Mouse (Mus musculus): Measurements from ENCODE around the gene Arhgap24. TPM values are rescaled to one million over a fixed set of nuclear protein-coding genes. Genes with fewer than 3 reads are reported as not detected.
"Not testable (repeated sequence)": the region's sequence is repeated elsewhere in the genome, so short reads cannot be mapped to it uniquely, and the experiment has no call there.

The Arhgap24 gene
- polyA plus RNA-seq, 1 experiment: not detected

- TF ChIP-seq GATA1 (IDR thresholded peaks at IDR 0.05; ENCODE audit: low read length) (no peak), TAL1 (IDR thresholded peaks at IDR 0.05; ENCODE audit: low read length) (no peak)
- no peak overlapping the region for H3K4me3 ChIP-seq (replicated peaks)
Observed at GRCm38 (mm10) chr5:102930161-102930560, 449.0 kb downstream of the Arhgap24 start.

GRCm38 (mm10) chr5:102943864-102944630 lies 462.9 kb downstream of the Arhgap24 start:
- not testable (repeated sequence) for H3K36me3 ChIP-seq (ENCODE audit: control insufficient read depth); H3K4me1 ChIP-seq (ENCODE audit: control insufficient read depth); H3K27me3 ChIP-seq (ENCODE audit: control insufficient read depth); H3K4me3 ChIP-seq (replicated peaks)
- H3K9me3 ChIP-seq (ENCODE audit: control insufficient read depth, low read length): peaks cover 38% of the 10 kb centered on the region

More at GRCm38 (mm10) chr5:102930161-102930560, 449.0 kb downstream of the Arhgap24 start:
- no peaks in the 10 kb centered on the region for H3K27me3 ChIP-seq (ENCODE audit: control insufficient read depth)
- no peaks in the 10 kb centered on the region for H3K36me3 ChIP-seq (ENCODE audit: control insufficient read depth)
- H3K9me3 ChIP-seq (ENCODE audit: control insufficient read depth, low read length): peaks cover 16% of the 10 kb centered on the region
- H3K4me1 ChIP-seq (ENCODE audit: control insufficient read depth): no peaks in the 10 kb centered on the region

GRCm38 (mm10) chr5:102946625-102947024 lies 465.4 kb downstream of the Arhgap24 start:
- no peak for TF ChIP-seq TAL1 (IDR thresholded peaks at IDR 0.05; ENCODE audit: low read length)
- no peak for TF ChIP-seq GATA1 (IDR thresholded peaks at IDR 0.05; ENCODE audit: low read length)
- H3K36me3 ChIP-seq (ENCODE audit: control insufficient read depth): no peaks in the 10 kb centered on the region
- no peak overlapping the region for H3K4me3 ChIP-seq (replicated peaks)
- no peaks in the 10 kb centered on the region for H3K4me1 ChIP-seq (ENCODE audit: control insufficient read depth)
- H3K9me3 ChIP-seq (ENCODE audit: control insufficient read depth, low read length): peaks cover 41% of the 10 kb centered on the region
- no peaks in the 10 kb centered on the region for H3K27me3 ChIP-seq (ENCODE audit: control insufficient read depth)

- Histone ChIP-seq H3K27me3 (ENCODE audit: control insufficient read depth) (no peaks in the 10 kb centered on the region), H3K4me3 (replicated peaks) (no peak overlapping the region), H3K9me3 (ENCODE audit: control insufficient read depth, low read length) (peaks cover 40% of the 10 kb centered on the region), H3K36me3 (ENCODE audit: control insufficient read depth) (no peaks in the 10 kb centered on the region), H3K4me1 (ENCODE audit: control insufficient read depth) (no peaks in the 10 kb centered on the region)
- TF ChIP-seq TAL1 (IDR thresholded peaks at IDR 0.05; ENCODE audit: low read length) (no peak), GATA1 (IDR thresholded peaks at IDR 0.05; ENCODE audit: low read length) (no peak)
Observed at GRCm38 (mm10) chr5:102947061-102947711, 466.0 kb downstream of the Arhgap24 start.

Measured in erythroblast, embryonic 14.5 days (primary cell).